Mouse (Mus musculus) small intestine, adult 2 months (tissue): ENCODE results near the gene Hist1h3d.

Experiments
- CTCF ChIP-seq: fragments of 200-500 bp; IDR thresholded peaks from 2 replicates; pipeline ENCODE4 v1.5.1; 2012; ENCODE audit warnings: low read depth, mild to moderate bottlenecking, control low read depth, inconsistent platforms, low read length, moderate library complexity, mixed read lengths; ENCODE audit not compliant: insufficient replicate concordance, insufficient read length; ENCODE audit errors: extremely low read depth
- POLR2A ChIP-seq: fragments of 200-500 bp; IDR thresholded peaks from 2 replicates; pipeline ENCODE4 v1.6.1; 2012; ENCODE audit warnings: low read depth, mild to moderate bottlenecking, control low read depth, inconsistent platforms, low read length, moderate library complexity

DNA sequence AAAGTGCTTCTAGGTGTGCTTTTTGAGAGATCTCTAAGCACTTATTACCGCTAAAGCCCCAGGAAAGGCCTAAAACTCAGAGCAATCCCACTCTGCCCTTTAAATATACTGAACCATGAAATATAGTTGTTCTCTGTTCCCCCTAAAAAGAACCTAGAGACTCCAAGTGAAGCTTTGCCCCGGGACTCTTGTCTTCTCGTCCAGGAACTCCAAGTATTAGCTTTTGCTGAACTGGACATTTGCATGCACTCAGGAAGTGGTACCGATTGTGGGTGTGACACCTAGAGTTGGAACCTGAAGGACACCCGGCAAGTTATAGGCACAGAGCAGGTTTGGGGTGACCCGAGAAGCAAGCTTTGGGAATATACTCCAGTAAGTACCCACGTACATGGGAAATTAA lies 15.6 kb downstream of the Hist1h3d start:
- TF ChIP-seq CTCF = no peak
- no peak for TF ChIP-seq POLR2A
